Mouse (Mus musculus) cerebellum, postnatal 36 days (tissue): ENCODE measurements around the gene Zfp989.
"Not testable (repeated sequence)": the region's sequence is repeated elsewhere in the genome, so short reads cannot be mapped to it uniquely, and the experiment has no call there.

Source experiments
- DNase-seq, 2 experiments: peaks; one replicate each; pipeline ENCODE4 v3.0.0; 2021 to 2022; ENCODE audit warnings: mixed read lengths in 2 of 2

Gene Zfp989

GRCm38 (mm10) chr4:146971757-146972156 is at the start of gene Zfp989:
Zfp989 (plus strand) TSS chr4:146971976.
- not testable (repeated sequence) for DNase-seq

GRCm38 (mm10) chr4:146932311-146933082 is 39.3 kb upstream of the Zfp989 start:
- DNase-seq: no peak

GRCm38 (mm10) chr4:146941691-146942090 is 30.1 kb upstream of the Zfp989 start:
- not testable (repeated sequence) for DNase-seq

- not testable (repeated sequence) for DNase-seq
Measured at GRCm38 (mm10) chr4:146976581-146976980, 4.8 kb downstream of the Zfp989 start.

DNA sequence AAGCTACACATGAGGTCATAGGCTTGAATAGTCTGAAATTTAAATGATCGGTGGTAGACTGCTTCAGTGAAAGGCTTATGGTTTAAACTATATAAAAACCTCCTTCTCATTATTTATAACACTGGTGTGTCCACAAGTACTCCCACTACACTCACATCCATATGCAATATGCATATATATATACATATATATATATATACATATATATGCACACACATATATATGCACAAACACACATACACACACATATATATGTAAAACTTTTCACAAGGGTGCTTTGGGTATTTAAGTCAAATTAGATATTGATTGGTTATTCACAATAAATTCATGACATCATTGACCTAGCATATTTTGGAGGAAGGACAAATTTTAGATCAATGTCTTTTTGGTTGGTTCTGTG is 46.6 kb downstream of the Zfp989 start:
- DNase-seq: not testable (repeated sequence)

DNA sequence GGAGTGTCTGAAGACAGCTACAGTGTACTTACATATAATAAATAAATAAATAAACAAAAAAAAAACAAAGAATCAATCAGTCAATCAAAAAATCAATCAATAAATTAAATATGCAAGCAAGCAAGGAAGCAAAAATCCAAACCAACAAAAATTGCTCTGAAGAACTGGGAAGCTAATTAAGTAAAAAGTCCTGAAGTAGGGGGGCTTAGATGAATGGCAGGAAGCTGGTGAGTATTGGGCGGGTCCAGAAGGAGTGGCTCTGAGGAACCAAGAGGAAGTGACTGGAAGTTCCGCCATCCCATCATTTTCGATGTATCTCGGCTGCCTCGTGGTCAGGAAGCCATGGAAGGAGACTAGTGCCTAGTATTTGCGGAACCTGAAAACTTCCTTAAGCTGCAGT is 49.8 kb downstream of the Zfp989 start, which contains the start of gene Rex2:
TSS of gene Rex2 (plus strand) at position 301 of the 400 bp plus-strand sequence.
- DNase-seq: not testable (repeated sequence)

DNA sequence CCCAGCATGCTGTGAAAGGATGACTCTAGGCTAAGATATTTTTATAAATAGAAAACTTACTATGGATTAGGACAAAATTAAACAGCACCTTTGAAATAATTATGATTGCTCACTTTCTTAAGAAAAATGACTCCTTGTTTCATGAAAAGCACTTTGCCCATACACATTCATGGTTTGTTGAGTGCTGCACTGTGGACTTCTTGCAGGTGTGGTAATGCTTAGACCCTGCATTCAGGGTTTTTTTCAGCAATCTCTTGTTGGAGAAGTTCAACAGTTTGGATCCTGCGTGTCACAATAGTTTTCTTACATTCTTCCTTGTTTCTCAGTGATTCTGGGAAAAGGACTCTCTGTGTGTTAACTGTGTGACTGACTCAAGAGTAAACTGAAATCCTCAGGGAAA is 54.6 kb downstream of the Zfp989 start:
- DNase-seq: not testable (repeated sequence)

GRCm38 (mm10) chr4:147031308-147032036 is 59.7 kb downstream of the Zfp989 start:
- DNase-seq: not testable (repeated sequence)
